Mouse (Mus musculus) embryonic stem cell, embryonic (primary cell): ENCODE results near the gene Slc25a22.

Experiments
- CTCF ChIA-PET, 4 experiments: fragments of 300-600 bp in 2 of 4; fragments of 350-600 bp in 2 of 4; sonication (Branson Sonifier 250); formaldehyde crosslinking; loops; one replicate each; lab custom pipeline; 2022; ENCODE audit warnings: inconsistent platforms in 2 of 4; lab: Charles Lee
- POLR2A ChIA-PET, 4 experiments: fragments of 300-600 bp in 2 of 4; fragments of 350-600 bp in 2 of 4; sonication (Branson Sonifier 250); formaldehyde crosslinking; loops; one replicate each; lab custom pipeline; 2022; ENCODE audit warnings: antibody characterized with exemption in 4 of 4, inconsistent platforms in 1 of 4; lab: Charles Lee

Gene Slc25a22

DNA sequence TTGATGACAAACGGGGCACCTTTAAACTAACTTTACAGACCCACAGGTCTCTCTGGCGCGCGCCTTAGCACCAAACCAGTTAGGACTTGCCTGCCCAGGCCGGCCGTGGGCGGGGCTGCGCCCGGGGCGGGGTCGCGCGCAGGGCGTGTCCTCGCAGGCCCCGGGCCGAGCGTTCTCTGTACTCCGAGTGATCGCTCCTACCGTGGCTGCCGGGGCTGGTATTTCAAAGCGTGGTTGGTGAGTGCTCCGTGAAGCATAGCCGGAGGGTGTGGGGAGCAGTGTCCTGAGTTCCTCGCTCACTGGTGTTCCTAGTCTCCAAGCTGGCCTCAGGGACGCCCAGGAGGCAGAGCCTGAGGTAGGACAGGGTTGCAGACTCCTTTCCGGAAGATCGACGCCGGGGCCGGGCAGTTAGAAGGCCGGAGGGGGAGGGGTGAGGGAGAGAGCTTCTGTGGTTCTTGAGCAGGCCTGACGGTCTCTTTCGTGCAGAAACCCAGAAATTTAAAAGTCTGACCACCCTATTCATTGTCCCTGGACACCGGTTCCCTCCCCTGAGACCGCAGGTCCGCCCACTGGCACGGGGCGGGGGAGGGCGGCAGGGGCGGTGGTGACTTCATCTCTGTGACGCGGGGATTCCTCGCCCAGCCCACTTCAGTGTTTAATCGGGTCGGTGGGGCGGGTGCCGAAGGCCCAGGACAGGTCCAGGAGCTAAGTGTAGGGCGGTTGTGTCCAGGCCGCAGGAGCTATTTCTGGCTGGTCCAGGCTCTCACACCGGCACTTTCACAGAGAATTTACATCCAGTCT is 29.7 kb upstream of the Slc25a22 start, which contains the start of gene Cd151:
Cd151 (plus strand) TSS at position 163 of the 801 bp plus-strand sequence.
- ChIA-PET POLR2A (interaction anchor here (0.6 to 38.4 kb wide), 40 partner anchors 0 to 615 kb away, joined by 3 to 944 read pairs (median 6); partner anchors contain the start of genes Pnpla2 (in 4 of the 4), Rplp2 (in 4 of the 4), Cracr2b (in 3 of the 4) and Cd151 (in 2 of the 4)), CTCF (interaction anchor here in 3 of 4 experiments (0.6 to 3.8 kb wide), 15 partner anchors 8 to 189 kb away, joined by 3 to 46 read pairs (median 5); partner anchors contain the start of genes Chid1 (in 1 of the 3), Cracr2b (in 1 of the 3), Pidd1 (in 1 of the 3) and Pnpla2 (in 1 of the 3))

DNA sequence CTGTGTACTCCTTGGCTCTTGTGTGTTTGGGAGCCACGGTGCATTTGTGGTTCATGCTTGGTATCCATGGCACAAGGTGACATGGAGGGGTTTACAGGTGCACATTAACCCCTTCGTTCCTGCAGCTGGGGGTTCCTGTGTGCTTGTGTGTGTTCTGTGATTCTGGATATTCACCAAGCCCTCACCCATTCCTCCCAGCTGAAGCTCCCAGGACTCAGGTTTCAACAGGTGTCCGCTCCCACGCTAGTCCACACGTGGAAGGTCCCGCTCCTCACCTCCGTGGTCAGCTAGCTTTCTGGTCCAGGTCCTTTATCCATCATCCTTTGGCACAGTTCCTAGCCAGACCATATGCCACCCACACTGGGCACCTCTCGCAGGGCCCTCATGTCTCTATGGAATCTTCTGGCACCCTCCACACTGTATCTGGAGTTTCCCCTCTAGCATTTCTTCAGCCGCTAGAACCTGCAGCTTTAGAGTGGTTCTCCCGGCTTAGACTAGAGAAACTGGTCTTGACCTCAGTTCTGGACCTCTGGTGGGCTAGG is 29.0 kb upstream of the Slc25a22 start:
- POLR2A ChIA-PET = interaction anchor here (0.6 to 38.4 kb wide), 19 partner anchors 1 to 122 kb away, joined by 3 to 944 read pairs (median 6); partner anchors contain the start of genes Rplp2 (in 4 of the 4), Pnpla2 (in 3 of the 4), Cd151 (in 2 of the 4) and Cend1 (in 2 of the 4)
- CTCF ChIA-PET = interaction anchor here in 3 of 4 experiments (0.6 to 3.3 kb wide), 10 partner anchors 8 to 75 kb away, joined by 3 to 22 read pairs (median 4); partner anchors contain the start of genes Pnpla2 (in 1 of the 3) and Taldo1 (in 1 of the 3)

DNA sequence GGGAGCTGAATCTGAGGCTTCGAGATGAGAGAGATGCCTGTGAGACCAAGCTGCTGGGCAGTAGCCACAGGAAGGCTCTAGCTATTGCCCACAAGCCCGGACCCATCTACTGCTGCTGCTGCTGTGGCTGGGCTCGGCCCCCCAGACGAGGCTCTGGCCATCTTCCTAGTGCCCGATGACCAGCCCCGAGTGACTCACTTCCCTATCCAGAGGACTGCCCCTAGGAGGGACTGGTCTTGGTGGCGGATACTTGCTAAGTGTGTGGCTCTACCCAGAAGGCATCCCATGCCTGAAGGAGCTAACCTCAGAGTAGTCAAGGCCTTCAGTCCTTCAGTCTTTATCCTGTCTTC is 28.3 kb upstream of the Slc25a22 start:
- CTCF ChIA-PET = interaction anchor here in 2 of 4 experiments (1.0 to 1.7 kb wide), 6 partner anchors 11 to 71 kb away, joined by 3 to 10 read pairs (median 4); partner anchors contain the start of gene Pnpla2 (in 1 of the 2)
- POLR2A ChIA-PET = interaction anchor here (0.7 to 38.4 kb wide), 19 partner anchors 1 to 92 kb away, joined by 3 to 944 read pairs (median 5); partner anchors contain the start of genes Pnpla2 (in 3 of the 4), Polr2l (in 3 of the 4), Tspan4 (in 3 of the 4) and Cd151 (in 2 of the 4)

DNA sequence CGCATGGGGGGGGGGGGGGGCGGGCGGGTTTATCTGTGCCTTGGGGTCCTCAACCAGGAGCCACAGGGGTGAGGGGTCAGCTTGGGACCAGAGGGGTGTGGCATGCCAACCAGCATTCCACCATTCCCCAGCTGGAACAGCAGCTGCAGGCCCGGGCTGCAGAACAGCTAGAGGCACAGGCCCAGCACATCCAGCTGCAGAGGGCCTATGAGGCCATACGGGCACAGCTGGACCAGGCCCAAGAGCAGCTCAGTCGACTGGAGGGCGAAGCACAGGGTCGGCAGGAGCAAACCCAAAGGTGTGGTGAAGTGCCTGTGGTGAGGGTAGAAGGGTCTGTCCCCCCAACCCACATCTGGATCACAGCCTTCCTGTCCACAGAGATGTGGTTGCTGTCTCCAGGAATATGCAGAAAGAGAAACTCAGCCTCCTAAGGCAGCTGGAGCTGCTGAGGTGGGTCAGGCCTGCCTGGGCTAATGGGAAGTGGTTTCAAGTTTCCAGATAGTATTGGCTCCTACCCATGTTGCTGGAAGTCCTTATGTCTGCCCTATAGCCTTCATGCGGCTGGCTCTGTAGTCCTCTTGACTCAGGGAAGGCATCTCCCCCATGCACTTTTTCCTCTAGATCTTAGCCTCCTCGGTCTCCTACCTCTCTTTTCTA is 27.8 kb upstream of the Slc25a22 start:
- POLR2A ChIA-PET = interaction anchor here in 3 of 4 experiments (0.6 to 38.4 kb wide), 27 partner anchors 2 to 366 kb away, joined by 3 to 944 read pairs (median 5); partner anchors contain the start of genes Polr2l (in 3 of the 3), Tspan4 (in 3 of the 3), Cd151 (in 2 of the 3) and Cracr2b (in 2 of the 3)
- CTCF ChIA-PET = interaction anchor here in 3 of 4 experiments (0.6 to 1.7 kb wide), 18 partner anchors 10 to 242 kb away, joined by 3 to 12 read pairs (median 4); partner anchors contain the start of genes Eps8l2 (in 1 of the 3), Pnpla2 (in 1 of the 3), Polr2l (in 1 of the 3) and Tspan4 (in 1 of the 3)

DNA sequence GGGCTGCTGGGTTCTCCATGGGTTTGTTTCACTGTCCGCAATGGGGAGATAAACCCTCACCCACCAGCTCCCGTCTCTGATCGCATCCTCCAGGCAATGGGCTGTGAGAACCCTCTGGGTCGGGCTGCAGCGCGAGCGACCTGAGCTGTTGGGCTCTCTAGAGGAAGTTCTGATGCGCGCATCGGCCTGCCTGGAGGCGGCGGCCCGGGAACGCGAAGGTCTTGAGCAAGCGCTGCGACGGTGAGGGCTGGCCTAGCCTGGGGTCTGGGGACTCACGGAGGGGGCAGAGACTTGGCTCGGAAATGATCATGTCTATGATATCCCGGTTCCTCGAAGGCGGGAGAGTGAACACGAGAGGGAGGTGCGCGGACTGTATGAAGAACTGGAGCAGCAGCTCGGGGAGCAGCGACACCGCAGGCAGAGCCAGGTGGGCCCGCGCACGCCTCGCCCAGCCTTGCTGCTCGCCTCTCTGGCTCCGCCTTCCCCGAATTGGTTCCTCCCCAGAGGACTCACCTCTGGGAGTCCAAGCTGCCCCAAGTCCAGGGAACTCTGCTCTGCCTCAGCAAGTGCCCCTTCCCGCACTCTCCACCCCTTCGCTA is 27.0 kb upstream of the Slc25a22 start:
- ChIA-PET CTCF (interaction anchor here in 3 of 4 experiments (0.5 to 1.7 kb wide), 19 partner anchors 9 to 241 kb away, joined by 3 to 12 read pairs (median 4); partner anchors contain the start of genes Eps8l2 (in 1 of the 3), Pnpla2 (in 1 of the 3), Polr2l (in 1 of the 3) and Tspan4 (in 1 of the 3)), POLR2A (interaction anchor here (0.6 to 38.4 kb wide), 27 partner anchors 3 to 365 kb away, joined by 3 to 944 read pairs (median 4); partner anchors contain the start of genes Cd151 (in 2 of the 4), Cracr2b (in 2 of the 4), Pidd1 (in 2 of the 4) and Pnpla2 (in 2 of the 4))

DNA sequence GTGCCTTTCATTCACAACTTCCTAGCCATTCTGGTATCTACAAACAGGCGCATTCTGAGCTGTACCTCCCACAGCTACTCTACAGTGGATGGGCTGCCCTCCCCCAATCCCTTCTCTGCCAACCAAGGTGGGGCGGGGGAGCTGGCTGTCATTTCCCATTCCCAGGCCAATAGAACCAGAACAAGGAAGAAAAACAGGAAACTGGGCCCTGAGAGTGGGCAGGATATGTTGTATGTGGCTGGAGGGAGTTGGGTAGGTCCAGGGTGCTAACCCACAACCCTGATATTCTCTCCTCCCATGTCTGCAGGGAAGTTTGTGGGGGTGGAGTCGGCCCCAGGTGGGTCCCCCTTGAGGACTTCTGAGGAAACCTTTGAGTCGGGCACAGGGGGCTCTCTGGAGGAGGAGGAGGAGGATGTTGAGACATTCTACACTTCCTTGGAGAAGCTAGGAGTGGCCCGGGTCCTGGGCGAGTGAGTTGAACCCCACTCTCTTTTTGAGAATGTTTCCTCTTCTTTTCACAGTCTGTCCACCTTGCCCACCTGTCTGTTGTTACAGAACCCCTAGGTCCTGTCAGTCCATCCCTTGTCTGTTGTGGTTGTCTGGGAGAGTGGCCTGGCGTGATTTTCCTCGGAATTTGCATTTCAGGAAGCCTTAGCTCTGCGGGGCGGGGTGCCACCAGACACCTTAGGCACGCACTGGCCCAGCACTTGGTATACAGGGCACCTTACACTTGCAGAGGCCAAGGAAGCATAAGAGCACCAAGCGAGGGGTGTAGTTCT is 26.3 kb upstream of the Slc25a22 start:
- CTCF ChIA-PET = interaction anchor here in 3 of 4 experiments (0.5 to 2.1 kb wide), 12 partner anchors 8 to 55 kb away, joined by 3 to 5 read pairs (median 4); partner anchors contain the start of genes Polr2l (in 1 of the 3) and Tspan4 (in 1 of the 3)
- POLR2A ChIA-PET = interaction anchor here (0.5 to 38.4 kb wide), 22 partner anchors 3 to 416 kb away, joined by 3 to 944 read pairs (median 5); partner anchors contain the start of genes Polr2l (in 3 of the 4), Tspan4 (in 3 of the 4), Cd151 (in 2 of the 4) and Cracr2b (in 2 of the 4)

DNA sequence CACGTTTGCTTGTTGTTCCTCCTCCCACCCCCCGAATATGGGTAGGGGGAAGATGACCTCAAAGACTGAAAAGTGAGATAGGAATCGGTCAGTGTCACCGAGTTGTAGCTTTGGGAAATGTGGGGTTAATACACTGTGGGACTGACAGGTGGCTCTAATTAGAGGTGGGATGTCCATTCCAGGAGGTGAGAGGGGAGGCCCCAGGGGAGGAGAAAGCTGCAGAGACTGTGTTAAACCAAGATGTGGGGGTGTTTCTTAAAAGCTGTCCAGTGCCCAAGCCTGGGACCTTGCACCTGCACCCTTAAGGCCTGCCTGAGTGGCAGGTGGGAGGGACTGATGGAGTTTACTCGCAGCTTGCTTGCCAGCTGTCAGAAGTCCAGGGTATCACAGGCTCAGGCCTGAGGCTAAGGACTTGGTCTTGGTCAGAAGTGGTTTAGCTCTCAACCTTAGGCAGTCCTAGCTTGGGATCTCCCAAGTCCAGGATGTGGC is 24.7 kb upstream of the Slc25a22 start:
- ChIA-PET CTCF (interaction anchor here in 3 of 4 experiments (0.6 to 2.1 kb wide), 8 partner anchors 14 to 1413 kb away, joined by 3 to 11 read pairs (median 4); partner anchors contain the start of genes Msx3 (in 1 of the 3), Rplp2 (in 1 of the 3) and Sct (in 1 of the 3)), POLR2A (interaction anchor here (0.5 to 38.4 kb wide), 17 partner anchors 3 to 911 kb away, joined by 3 to 944 read pairs (median 6); partner anchors contain the start of genes Polr2l (in 4 of the 4), Tspan4 (in 4 of the 4), Cd151 (in 2 of the 4) and Cracr2b (in 2 of the 4))

DNA sequence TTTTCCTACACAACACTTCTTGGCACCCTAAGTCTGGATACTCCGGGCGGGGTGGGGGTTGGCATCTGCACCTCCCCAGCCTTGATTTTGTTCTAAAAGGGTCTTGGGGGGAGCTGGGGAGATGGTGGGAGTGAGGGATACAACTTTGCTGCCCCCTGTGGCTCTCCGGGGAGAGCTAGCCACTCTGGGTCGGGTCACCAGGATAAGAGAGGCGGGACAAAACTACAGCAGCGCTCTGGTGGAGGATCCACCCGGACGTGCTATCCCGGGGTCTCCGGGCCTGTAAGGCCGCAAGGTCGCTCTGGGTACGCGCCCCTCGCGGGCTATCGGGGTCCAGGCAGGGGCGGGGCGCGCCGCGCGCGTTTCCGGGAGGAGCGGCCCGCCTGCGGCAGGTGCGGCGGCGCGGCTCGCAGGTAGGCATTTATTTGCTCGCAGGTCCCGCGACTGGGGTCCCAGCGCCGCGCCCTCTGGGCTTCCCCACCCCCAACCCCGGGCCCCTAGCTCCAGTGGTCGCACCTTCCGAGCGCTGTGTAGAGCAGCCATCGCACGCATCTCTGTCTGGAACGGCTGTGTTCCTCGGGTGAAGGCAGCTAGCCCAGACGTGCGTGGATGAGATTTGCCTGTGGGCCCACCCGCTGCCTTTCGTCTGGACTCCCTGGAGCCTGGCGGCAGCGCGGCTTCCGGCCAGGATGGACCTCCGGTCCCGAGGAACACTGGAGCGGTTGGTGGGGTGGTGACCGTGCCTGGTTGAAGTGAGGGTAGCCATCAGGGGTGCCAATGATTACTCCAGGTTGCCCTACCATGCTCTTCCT is 24.0 kb upstream of the Slc25a22 start:
- ChIA-PET POLR2A (interaction anchor here (0.5 to 38.4 kb wide), 16 partner anchors 3 to 912 kb away, joined by 3 to 944 read pairs (median 8); partner anchors contain the start of genes Polr2l (in 4 of the 4), Tspan4 (in 4 of the 4), Rplp2 (in 3 of the 4) and Cd151 (in 2 of the 4)), CTCF (interaction anchor here (0.7 to 2.2 kb wide), 12 partner anchors 10 to 394 kb away, joined by 3 to 11 read pairs (median 5); partner anchors contain the start of genes Rplp2 (in 1 of the 4), Sct (in 1 of the 4) and Taldo1 (in 1 of the 4))

DNA sequence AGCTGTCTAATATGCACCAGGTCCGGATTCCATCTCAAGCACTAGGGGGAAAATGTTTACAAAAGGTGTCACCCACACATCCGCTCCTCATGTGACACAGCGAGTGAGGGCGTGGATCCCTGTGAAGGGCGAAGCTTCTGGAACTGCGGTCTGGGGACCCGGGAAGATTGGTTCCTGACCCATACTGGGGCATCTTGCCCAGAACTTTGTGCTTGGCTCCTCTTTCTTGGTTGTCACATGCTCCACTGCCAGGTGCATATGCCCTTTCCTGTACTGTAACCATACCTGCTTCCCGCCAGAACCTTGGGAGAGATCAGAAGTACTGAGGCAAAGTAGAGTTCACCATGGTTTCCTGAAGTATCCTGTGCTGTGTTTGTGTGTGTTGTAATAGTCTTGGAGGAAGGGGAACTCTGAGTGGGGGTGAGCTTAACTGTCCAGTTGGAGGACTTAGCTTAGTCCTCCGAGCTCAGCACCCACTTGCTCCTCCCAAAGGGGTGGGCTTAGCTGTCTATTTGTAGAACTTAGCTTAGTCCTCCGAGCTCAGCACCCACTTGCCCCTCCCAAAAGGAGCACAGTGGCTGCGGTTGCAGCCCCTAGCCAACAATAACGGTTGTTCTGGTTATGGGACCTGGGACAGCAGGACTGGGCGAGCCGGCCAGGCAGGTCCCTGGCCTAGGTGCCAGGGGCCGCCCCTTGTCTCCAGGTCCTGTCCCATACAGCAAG is 22.9 kb upstream of the Slc25a22 start, which contains the start of gene Cracr2b:
Cracr2b (plus strand) TSS at position 704 of the 723 bp plus-strand sequence.
- POLR2A ChIA-PET = interaction anchor here (0.6 to 38.4 kb wide), 21 partner anchors 1 to 245 kb away, joined by 3 to 944 read pairs (median 4); partner anchors contain the start of genes Rplp2 (in 3 of the 4), Cd151 (in 2 of the 4), Cracr2b (in 2 of the 4) and Pidd1 (in 2 of the 4)
- CTCF ChIA-PET = interaction anchor here in 3 of 4 experiments (0.6 to 3.8 kb wide), 12 partner anchors 8 to 69 kb away, joined by 3 to 27 read pairs (median 4); partner anchors contain the start of gene Taldo1 (in 1 of the 3)

DNA sequence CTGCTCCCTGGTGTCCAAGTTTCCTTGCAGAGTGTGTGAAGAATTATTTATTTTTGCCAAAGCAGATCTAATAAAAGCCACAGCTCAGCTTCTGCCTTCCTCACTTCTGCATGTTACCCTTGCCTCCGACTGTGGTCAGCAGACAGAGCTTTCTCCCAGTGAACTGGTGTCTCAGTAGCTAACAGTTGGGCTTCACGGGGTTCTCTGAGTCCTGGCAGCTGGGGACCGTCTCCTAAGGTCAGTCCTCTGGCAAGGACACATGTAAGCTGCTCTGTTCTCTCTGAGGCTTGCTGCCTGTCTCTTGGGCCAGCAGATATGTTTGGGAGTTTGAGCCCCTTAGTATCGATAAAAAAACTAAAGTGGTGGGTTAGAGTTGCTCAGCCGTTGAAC is 22.3 kb upstream of the Slc25a22 start:
- CTCF ChIA-PET = interaction anchor here in 3 of 4 experiments (0.7 to 3.8 kb wide), 12 partner anchors 9 to 122 kb away, joined by 3 to 27 read pairs (median 6); partner anchors contain the start of genes Eps8l2 (in 1 of the 3) and Taldo1 (in 1 of the 3)
- POLR2A ChIA-PET = interaction anchor here (0.6 to 38.4 kb wide), 20 partner anchors 1 to 245 kb away, joined by 3 to 944 read pairs (median 5); partner anchors contain the start of genes Cd151 (in 2 of the 4), Cracr2b (in 2 of the 4), Pidd1 (in 2 of the 4) and Pnpla2 (in 2 of the 4)

DNA sequence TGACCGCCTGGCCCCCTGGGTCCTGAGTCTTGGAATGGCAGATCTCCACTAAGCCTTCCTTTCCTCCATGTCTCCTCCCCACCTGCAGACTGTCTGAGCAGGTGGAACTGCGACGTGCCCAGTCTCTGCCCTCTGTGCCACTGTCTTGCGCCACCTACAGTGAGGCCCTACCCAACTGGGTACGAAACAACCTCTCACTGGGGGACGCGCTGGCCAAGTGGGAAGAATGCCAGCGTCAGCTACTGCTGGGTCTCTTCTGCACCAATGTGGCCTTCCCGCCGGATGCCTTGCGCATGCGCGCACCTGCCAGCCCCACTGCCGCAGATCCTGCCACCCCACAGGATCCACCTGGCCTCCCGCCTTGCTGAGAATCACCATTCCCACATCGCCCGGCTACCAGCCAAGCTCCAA is 21.6 kb upstream of the Slc25a22 start:
- ChIA-PET POLR2A (interaction anchor here in 3 of 4 experiments (1.0 to 38.4 kb wide), 18 partner anchors 0 to 231 kb away, joined by 3 to 944 read pairs (median 6); partner anchors contain the start of genes Cd151 (in 2 of the 3), Cracr2b (in 2 of the 3), Pidd1 (in 2 of the 3) and Pnpla2 (in 2 of the 3)), CTCF (interaction anchor here (0.5 to 3.8 kb wide), 24 partner anchors 9 to 384 kb away, joined by 3 to 27 read pairs (median 5); partner anchors contain the start of genes Eps8l2 (in 1 of the 4), Pidd1 (in 1 of the 4), Polr2l (in 1 of the 4) and Rplp2 (in 1 of the 4))

DNA sequence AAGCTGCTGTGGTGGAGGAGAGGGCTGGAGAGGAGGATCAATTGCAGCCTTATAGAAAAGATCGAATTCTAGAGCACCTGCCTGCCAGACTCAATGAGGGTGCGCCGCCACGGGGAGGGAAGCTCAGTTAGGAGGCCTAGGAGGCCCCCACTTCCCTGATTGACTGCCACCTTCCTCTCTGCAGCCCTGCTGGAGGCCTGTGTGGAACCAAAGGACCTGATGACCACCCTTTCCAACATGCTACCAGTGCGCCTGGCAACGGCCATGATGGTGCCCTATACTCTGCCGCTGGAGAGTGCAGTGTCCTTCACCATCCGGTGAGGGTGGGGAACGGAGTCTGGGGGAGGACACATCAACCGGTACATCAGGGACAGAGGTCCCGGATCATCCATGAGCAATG is 21.0 kb upstream of the Slc25a22 start:
- ChIA-PET CTCF (interaction anchor here (0.5 to 3.8 kb wide), 42 partner anchors 8 to 1205 kb away, joined by 3 to 27 read pairs (median 3); partner anchors contain the start of genes Cend1 (in 2 of the 4), Rplp2 (in 2 of the 4), Cd151 (in 1 of the 4) and Chid1 (in 1 of the 4)), POLR2A (interaction anchor here in 3 of 4 experiments (0.6 to 38.4 kb wide), 26 partner anchors 1 to 545 kb away, joined by 3 to 944 read pairs (median 3); partner anchors contain the start of genes Rplp2 (in 3 of the 3), Cd151 (in 2 of the 3), Cend1 (in 2 of the 3) and Cracr2b (in 2 of the 3))
